Mouse (Mus musculus) liver, embryonic 14.5 days (tissue): ENCODE data around the gene Sdc4. TPM values are rescaled to one million over a fixed set of nuclear protein-coding genes. Genes with fewer than 3 reads are reported as not detected.

ENCODE experiments used
- ATAC-seq: fragments of 200-750 bp; cut with Nextera tagmentation; 2 replicates; pipeline ENCODE4 v1.8.0; 2017; ENCODE audit warnings: moderate number of reproducible peaks, mild to moderate bottlenecking, moderate library complexity; ENCODE audit not compliant: insufficient read depth
- DNase-seq, 3 experiments: peaks; one replicate each; pipeline ENCODE4 v3.0.0-alpha.2; 2012 to 2013; ENCODE audit warnings: low read depth in 3 of 3, low spot score in 3 of 3
- H3K27ac ChIP-seq: fragments of 300-500 bp; sonication (generic); 2 replicates; pipeline ENCODE4 v1.5.1; 2014; ENCODE audit warnings: moderate library complexity, mild to moderate bottlenecking, control low read depth, inconsistent platforms
- H3K27me3 ChIP-seq: fragments of 300-500 bp; sonication (generic); 2 replicates; pipeline ENCODE4 v1.6.1; 2014; ENCODE audit warnings: mild to moderate bottlenecking, low read length, moderate library complexity; ENCODE audit not compliant: control insufficient read depth, insufficient read depth
- H3K36me3 ChIP-seq: fragments of 300-500 bp; sonication (generic); replicated peaks from 2 replicates; pipeline ENCODE4 v1.6.1; 2014; ENCODE audit warnings: low read depth; ENCODE audit not compliant: control insufficient read depth, insufficient read depth
- H3K4me1 ChIP-seq, 2 experiments: fragments of 200-500 bp in 1 of 2; fragments of 300-500 bp in 1 of 2; sonication (generic) in 1 of 2; replicated peaks; 2 replicates each; pipeline ENCODE4 v1.6.1; 2012 to 2014; ENCODE audit warnings: antibody characterized with exemption in 1 of 2, inconsistent platforms in 1 of 2, low read length in 1 of 2; ENCODE audit not compliant: control insufficient read depth in 2 of 2, insufficient read depth in 2 of 2
- H3K4me2 ChIP-seq: fragments of 300-500 bp; sonication (generic); 2 replicates; pipeline ENCODE4 v1.6.1; 2014; ENCODE audit warnings: low read depth, mild to moderate bottlenecking, control low read depth, moderate library complexity
- H3K4me3 ChIP-seq, 2 experiments: fragments of 200-500 bp in 1 of 2; fragments of 300-500 bp in 1 of 2; sonication (generic) in 1 of 2; 2 replicates each; pipeline ENCODE4 v1.5.1; 2012 to 2014; ENCODE audit warnings: low read depth in 2 of 2, low read length in 2 of 2, mild to moderate bottlenecking in 2 of 2, control low read depth in 1 of 2, inconsistent platforms in 1 of 2, moderate library complexity in 1 of 2; ENCODE audit not compliant: insufficient read depth in 1 of 2
- H3K9ac ChIP-seq: fragments of 300-500 bp; sonication (generic); replicated peaks from 2 replicates; pipeline ENCODE4 v1.6.1; 2014; ENCODE audit warnings: mild to moderate bottlenecking, control low read depth, moderate library complexity
- H3K9me3 ChIP-seq: fragments of 300-500 bp; sonication (generic); 2 replicates; pipeline ENCODE4 v1.6.1; 2016; ENCODE audit warnings: low read length, mixed read lengths; ENCODE audit not compliant: control insufficient read depth
- CTCF ChIP-seq: IDR thresholded peaks from 2 replicates; pipeline ENCODE4 v1.5.1; 2016; ENCODE audit warnings: antibody characterized with exemption, low read depth, control low read depth
- EP300 ChIP-seq: IDR thresholded peaks from 2 replicates; pipeline ENCODE4 v1.6.1; 2016; ENCODE audit warnings: antibody characterized with exemption, low read depth
- WGBS: fragments of 180-500 bp; shearing (Covaris S2); extraction: QIAGEN DNeasy Blood & Tissue Kit; methylation state at CpG from one replicate; pipeline ENCODE4 v1.1.7; 2014; ENCODE audit not compliant: insufficient replicate concordance; 5-methylcytosine and 5-hydroxymethylcytosine counted together
- polyA plus RNA-seq, 2 experiments: library from polyadenylated mRNA; depleted of rRNA in 1 of 2; stranded (reverse) in 1 of 2; unstranded in 1 of 2; fragments of >200 nt; fragmentation: Nextera tagmentation in 1 of 2; extraction: Ambion mirVana in 1 of 2; gene quantifications; 2 replicates each; pipeline versions ENCODE4 v1.2.1 to v1.2.3; 2012 to 2014

The Sdc4 gene
- polyA plus RNA-seq, 2 experiments = 10.8 to 25.4 TPM

GRCm38 (mm10) chr2:164440314-164440713 lies 3.4 kb downstream of the Sdc4 start:
- Histone ChIP-seq H3K4me1 (peaks cover 0 to 5% of the 10 kb centered on the region in 2 experiments; a peak in 1 of 4 replicates), H3K4me3 (no peak overlapping the region), H3K9ac (no peak overlapping the region), H3K9me3 (no peaks in the 10 kb centered on the region), H3K4me2 (peak overlapping the region; percentile 2; the same call in 1 of the 2 replicates), H3K27me3 (peaks cover 31% of the 10 kb centered on the region), H3K27ac (no peak overlapping the region), H3K36me3 (no peaks in the 10 kb centered on the region)
- no peak for TF ChIP-seq EP300
- no peak for TF ChIP-seq CTCF
- 58% methylated on average over 5 of the region's 5 CpGs for WGBS
- DNase-seq (no peak), ATAC-seq (no peak)

DNA sequence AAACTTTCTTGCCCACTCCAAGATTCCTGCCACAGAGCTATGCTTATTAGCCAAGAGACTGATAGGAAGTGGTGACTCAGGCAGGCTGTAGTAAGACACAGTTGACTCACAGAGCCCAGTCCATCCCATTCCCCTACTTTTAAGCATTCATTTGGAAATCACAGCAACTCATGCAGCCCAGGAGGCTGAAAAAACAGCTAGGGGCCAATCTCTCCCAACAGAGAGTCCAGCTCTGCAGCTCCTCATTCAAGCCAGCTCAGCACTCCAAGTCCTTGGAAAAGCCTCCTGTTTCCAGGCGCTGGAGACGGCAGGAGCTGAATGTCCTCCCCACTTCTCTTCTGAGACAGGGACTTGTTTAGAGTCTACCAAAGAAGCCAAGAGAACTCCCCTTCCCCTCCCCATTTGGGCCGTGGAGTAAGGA lies 4.7 kb downstream of the Sdc4 start:
- H3K4me1 ChIP-seq = peaks cover 0 to 12% of the 10 kb centered on the region in 2 experiments; a peak in 1 of 4 replicates
- H3K36me3 ChIP-seq = no peaks in the 10 kb centered on the region
- 62% methylated on average over 3 of the region's 3 CpGs for WGBS
- H3K9me3 ChIP-seq = no peaks in the 10 kb centered on the region
- H3K27me3 ChIP-seq = peaks cover 25% of the 10 kb centered on the region
- no peak for TF ChIP-seq EP300
- no peak for TF ChIP-seq CTCF
- no peak overlapping the region for H3K4me3 ChIP-seq
- ATAC-seq (no peak), DNase-seq (no peak)
- peak overlapping the region; percentile 2 for H3K4me2 ChIP-seq
- no peak overlapping the region for H3K9ac ChIP-seq
- H3K27ac ChIP-seq = no peak overlapping the region

GRCm38 (mm10) chr2:164438257-164438656 lies 5.4 kb downstream of the Sdc4 start:
- Histone ChIP-seq H3K4me2 (peak overlapping the region; percentile 2; the same call in 1 of the 2 replicates), H3K36me3 (no peaks in the 10 kb centered on the region), H3K9ac (no peak overlapping the region), H3K27me3 (peaks cover 18% of the 10 kb centered on the region), H3K9me3 (no peaks in the 10 kb centered on the region), H3K4me1 (peaks cover 0 to 8% of the 10 kb centered on the region in 2 experiments; a peak in 1 of 4 replicates), H3K27ac (no peak overlapping the region), H3K4me3 (no peak overlapping the region)
- peak; percentile 11; the same call in 1 of the 2 replicates for ATAC-seq
- WGBS = 36% methylated on average over 8 of the region's 8 CpGs
- DNase-seq = no peak
- TF ChIP-seq CTCF = no peak
- TF ChIP-seq EP300 = no peak

DNA sequence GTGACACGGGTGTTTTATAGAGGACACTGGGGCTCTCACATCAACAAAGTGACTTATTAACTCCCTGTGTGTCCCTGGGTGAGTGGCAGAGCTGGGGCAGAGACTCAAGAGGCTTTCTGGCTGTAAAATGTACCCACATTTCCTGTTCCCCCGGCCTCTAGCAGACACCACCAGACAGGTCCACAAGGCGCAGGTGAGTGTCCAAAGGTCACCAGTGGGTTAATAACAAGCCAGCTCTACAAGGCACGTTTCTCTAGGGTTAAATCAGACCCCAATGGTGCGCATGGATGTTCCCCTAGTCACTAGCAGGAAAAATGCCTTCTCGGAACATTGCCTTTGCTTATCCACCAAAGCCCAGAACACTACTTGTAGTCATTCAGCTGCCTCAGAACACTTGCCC lies 6.0 kb downstream of the Sdc4 start:
- H3K4me3 ChIP-seq = no peak overlapping the region
- no peaks in the 10 kb centered on the region for H3K9me3 ChIP-seq
- TF ChIP-seq CTCF (no peak), EP300 (no peak)
- no peaks in the 10 kb centered on the region for H3K36me3 ChIP-seq
- DNase-seq (no peak), ATAC-seq (no peak)
- peak overlapping the region; percentile 33 for H3K4me2 ChIP-seq
- H3K27ac ChIP-seq = no peak overlapping the region
- peaks cover 0 to 10% of the 10 kb centered on the region in 2 experiments; a peak in 1 of 4 replicates for H3K4me1 ChIP-seq
- H3K9ac ChIP-seq = no peak overlapping the region
- H3K27me3 ChIP-seq = peaks cover 12% of the 10 kb centered on the region
- WGBS = 40% methylated on average over 6 of the region's 6 CpGs

DNA sequence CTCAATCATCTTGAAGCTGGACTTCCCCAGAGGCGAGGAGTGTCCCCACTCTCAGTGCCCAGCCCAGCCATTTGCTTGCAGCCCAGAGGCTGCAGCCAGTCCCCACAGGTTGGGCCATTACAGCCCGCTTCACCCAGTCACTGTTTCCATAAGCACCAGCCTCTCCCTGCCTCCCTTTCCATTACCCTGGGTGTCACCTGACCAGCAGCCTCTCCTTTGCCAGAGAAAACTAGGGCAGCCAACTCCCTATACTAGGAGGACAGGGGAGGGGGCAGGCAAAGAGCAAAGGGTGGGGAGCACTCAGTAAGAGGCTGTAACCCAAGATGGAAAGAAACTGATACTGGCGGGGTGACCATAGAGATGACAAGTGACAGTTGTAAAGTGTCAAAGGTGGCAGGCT lies 6.7 kb downstream of the Sdc4 start:
- Histone ChIP-seq H3K9me3 (no peaks in the 10 kb centered on the region), H3K9ac (no peak overlapping the region), H3K4me3 (no peak overlapping the region), H3K4me2 (peak overlapping the region; percentile 33; the same call in 1 of the 2 replicates), H3K27ac (no peak overlapping the region), H3K4me1 (peaks cover 0 to 10% of the 10 kb centered on the region in 2 experiments; a peak in 2 of 4 replicates), H3K36me3 (no peaks in the 10 kb centered on the region), H3K27me3 (peaks cover 7% of the 10 kb centered on the region)
- no peak for ATAC-seq
- no peak for DNase-seq
- TF ChIP-seq CTCF = no peak
- no peak for TF ChIP-seq EP300
- WGBS = 32% methylated on average over 3 of the region's 3 CpGs
